Mouse (Mus musculus) forebrain, postnatal 0 days (tissue): Measurements from ENCODE around the gene Gucy2g. TPM values are rescaled to one million over a fixed set of nuclear protein-coding genes. Genes with fewer than 3 reads are reported as not detected.
"Not testable (repeated sequence)": the region's sequence is repeated elsewhere in the genome, so short reads cannot be mapped to it uniquely, and the experiment has no call there.

Source experiments
- ATAC-seq: fragments of 200-750 bp; cut with Nextera tagmentation; 2 replicates; pipeline ENCODE4 v1.8.0; 2017; ENCODE audit warnings: mild to moderate bottlenecking, moderate library complexity
- DNase-seq: peaks from one replicate; pipeline ENCODE4 v3.0.0-alpha.2; 2015
- H3K27ac ChIP-seq: fragments of 300-500 bp; sonication (generic); 2 replicates; pipeline ENCODE4 v1.5.1; 2014; ENCODE audit warnings: low read depth, mild to moderate bottlenecking, antibody characterized with exemption, low read length, moderate library complexity, mixed read lengths
- H3K27me3 ChIP-seq: fragments of 300-500 bp; sonication (generic); 2 replicates; pipeline ENCODE4 v1.6.1; 2014; ENCODE audit warnings: mild to moderate bottlenecking, low read length, mixed read lengths; ENCODE audit not compliant: insufficient read depth
- H3K36me3 ChIP-seq: fragments of 300-500 bp; sonication (generic); 2 replicates; pipeline ENCODE4 v1.6.1; 2014; ENCODE audit warnings: mild to moderate bottlenecking, moderate library complexity; ENCODE audit not compliant: insufficient read depth
- H3K4me1 ChIP-seq: fragments of 300-500 bp; sonication (generic); 2 replicates; pipeline ENCODE4 v1.6.1; 2014; ENCODE audit warnings: antibody characterized with exemption; ENCODE audit not compliant: insufficient read depth
- H3K4me2 ChIP-seq: fragments of 300-500 bp; sonication (generic); 2 replicates; pipeline ENCODE4 v1.6.1; 2014; ENCODE audit warnings: low read depth, mild to moderate bottlenecking, moderate library complexity
- H3K4me3 ChIP-seq: fragments of 300-500 bp; sonication (generic); 2 replicates; pipeline ENCODE4 v1.5.1; 2014; ENCODE audit warnings: low read depth, low read length, mixed read lengths
- H3K9ac ChIP-seq: fragments of 300-500 bp; sonication (generic); 2 replicates; pipeline ENCODE4 v1.6.1; 2014; ENCODE audit warnings: mild to moderate bottlenecking
- H3K9me3 ChIP-seq: fragments of 300-500 bp; sonication (generic); 2 replicates; pipeline ENCODE4 v1.6.1; 2016; ENCODE audit warnings: low read length
- CTCF ChIP-seq: sonication (generic); IDR thresholded peaks from 2 replicates; pipeline ENCODE4 v1.5.1; 2016; ENCODE audit warnings: antibody characterized with exemption, control low read depth, low read depth
- WGBS: fragments of 180-500 bp; shearing (Covaris S2); extraction: QIAGEN DNeasy Blood & Tissue Kit; methylation state at CpG from one replicate; pipeline ENCODE4 v1.1.7; 2014; 5-methylcytosine and 5-hydroxymethylcytosine counted together
- polyA plus RNA-seq: library from polyadenylated mRNA; unstranded; fragments of >200 nt; fragmentation: Nextera tagmentation; extraction: Ambion mirVana; gene quantifications from 2 replicates; pipeline ENCODE4 v1.2.1, GENCODE M21; 2015
- total RNA-seq: library from RNA; depleted of rRNA; stranded (reverse); fragments of >200 nt; gene quantifications from 2 replicates; pipeline ENCODE4 v1.2.3, GENCODE M21; 2014

Gucy2g gene
- total and polyA plus RNA-seq, 2 experiments from 2014 or later, result 0.14 to 0.22 TPM

DNA sequence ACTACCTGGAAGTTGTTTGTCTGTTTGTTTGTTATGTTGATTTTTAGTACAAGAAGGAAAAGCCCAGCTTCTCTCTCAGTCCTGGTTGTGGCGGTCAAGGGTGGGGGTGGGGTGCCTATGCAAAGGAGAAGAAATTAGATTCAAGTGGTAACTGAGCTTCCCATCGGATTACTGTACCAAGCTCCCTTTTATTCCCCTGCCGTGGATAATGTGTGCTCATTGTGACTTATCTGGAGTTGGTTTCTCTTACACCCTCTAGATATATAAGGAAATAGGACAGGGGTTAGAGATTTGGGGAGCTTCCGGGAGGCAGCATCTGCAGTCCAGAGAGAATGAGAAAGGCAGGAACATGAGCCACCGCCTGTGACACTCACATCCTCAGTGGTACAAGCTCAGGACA lies 60.6 kb downstream of the Gucy2g start, which contains the start of gene Tectb:
Tectb (plus strand) TSS at position 301 of the 400 bp plus-strand sequence.
- no peak for DNase-seq
- no peak within 1 kb of the TSS for H3K4me2 ChIP-seq
- 77% methylated on average over 5 of the region's 5 CpGs for WGBS
- ATAC-seq, result no peak
- no peak within 1 kb of the TSS for H3K4me3 ChIP-seq
- no peaks in the 10 kb centered on the region for H3K36me3 ChIP-seq
- no peaks in the 10 kb centered on the region for H3K27me3 ChIP-seq
- TF ChIP-seq CTCF, result no peak
- H3K4me1 ChIP-seq, result no peaks in the 10 kb centered on the region; the same call in 1 of the 2 replicates
- H3K9ac ChIP-seq, result no peak within 1 kb of the TSS
- H3K27ac ChIP-seq, result no peak within 1 kb of the TSS
- H3K9me3 ChIP-seq, result no peaks in the 10 kb centered on the region

DNA sequence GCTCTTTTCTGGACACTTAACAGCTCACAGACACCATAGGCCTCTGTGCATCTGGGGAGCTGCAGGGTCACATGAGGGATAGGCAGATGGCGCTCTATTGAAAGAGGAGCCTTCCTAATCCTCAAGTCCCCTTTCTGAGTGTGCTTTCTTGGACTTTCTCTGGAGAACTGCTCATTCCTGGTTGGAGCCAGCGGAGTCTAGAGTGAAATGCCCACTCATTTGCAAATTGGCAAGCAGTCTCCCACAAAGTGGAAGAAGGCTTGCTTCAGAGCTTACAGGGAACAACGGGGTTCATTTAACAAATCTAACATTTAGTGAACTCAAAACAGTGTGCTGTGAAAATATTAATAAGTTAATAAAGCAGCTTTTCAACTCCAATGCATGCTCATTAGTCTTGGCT lies 63.9 kb downstream of the Gucy2g start:
- no peak overlapping the region for H3K4me2 ChIP-seq
- H3K27ac ChIP-seq, result no peak overlapping the region
- no peaks in the 10 kb centered on the region for H3K27me3 ChIP-seq
- no peak for TF ChIP-seq CTCF
- no peak overlapping the region for H3K4me3 ChIP-seq
- no peaks in the 10 kb centered on the region; the same call in 1 of the 2 replicates for H3K4me1 ChIP-seq
- no peak overlapping the region for H3K9ac ChIP-seq
- ATAC-seq, result no peak
- 68% methylated on average over 3 of the region's 3 CpGs for WGBS
- no peaks in the 10 kb centered on the region for H3K9me3 ChIP-seq
- H3K36me3 ChIP-seq, result no peaks in the 10 kb centered on the region
- DNase-seq, result no peak

DNA sequence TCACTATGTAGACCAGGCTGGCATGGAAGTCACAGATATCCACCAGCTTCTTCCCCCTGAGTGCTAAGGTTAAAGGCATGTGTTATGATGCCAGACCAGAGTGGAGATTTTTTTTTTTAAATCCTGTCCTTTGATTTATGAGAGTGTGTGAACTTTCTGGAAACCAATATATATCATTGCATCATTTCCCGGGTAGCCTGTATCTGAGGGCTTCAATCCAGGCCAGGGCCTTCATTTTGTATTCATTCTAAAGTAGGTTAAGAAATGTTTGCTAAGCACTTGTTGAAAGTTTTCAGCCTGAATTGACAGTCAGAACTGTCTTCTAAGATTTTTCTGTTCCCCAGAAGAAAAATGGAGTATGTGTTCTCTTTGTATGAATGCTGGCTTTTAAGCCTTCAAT lies 69.5 kb downstream of the Gucy2g start:
- no peak overlapping the region for H3K9ac ChIP-seq
- no peaks in the 10 kb centered on the region for H3K4me1 ChIP-seq
- no peak for TF ChIP-seq CTCF
- no peak overlapping the region for H3K27ac ChIP-seq
- no peaks in the 10 kb centered on the region for H3K36me3 ChIP-seq
- DNase-seq (no peak), ATAC-seq (no peak)
- H3K9me3 ChIP-seq, result no peaks in the 10 kb centered on the region
- no peak overlapping the region for H3K4me3 ChIP-seq
- no peaks in the 10 kb centered on the region for H3K27me3 ChIP-seq
- no peak overlapping the region for H3K4me2 ChIP-seq
- 76% methylated on average over 1 of the region's 1 CpGs for whole genome bisulfite sequencing

DNA sequence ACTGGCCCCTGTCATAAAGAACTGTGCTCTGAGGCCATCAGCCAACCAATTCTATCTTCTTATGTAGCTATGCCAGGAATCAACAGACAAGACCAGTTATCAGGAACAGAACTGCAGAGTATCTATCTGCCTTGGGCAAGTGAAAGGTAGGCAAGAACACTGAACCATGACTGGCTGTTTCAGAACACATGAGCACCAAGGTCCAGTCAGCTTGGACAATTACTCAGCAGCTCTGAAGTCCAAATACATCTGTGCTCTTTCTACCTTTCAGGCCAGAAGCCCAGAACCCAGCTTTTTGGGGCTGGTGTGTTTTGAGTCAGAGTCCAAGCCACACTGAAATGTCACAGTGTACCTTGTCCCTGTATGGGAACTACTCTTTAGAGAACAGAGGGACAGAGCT lies 70.6 kb downstream of the Gucy2g start:
- Histone ChIP-seq H3K4me3 (no peak overlapping the region), H3K9ac (no peak overlapping the region), H3K4me1 (no peaks in the 10 kb centered on the region), H3K9me3 (no peaks in the 10 kb centered on the region), H3K27me3 (no peaks in the 10 kb centered on the region), H3K4me2 (no peak overlapping the region), H3K27ac (no peak overlapping the region), H3K36me3 (no peaks in the 10 kb centered on the region)
- ATAC-seq, result no peak
- no peak for TF ChIP-seq CTCF
- DNase-seq, result no peak

DNA sequence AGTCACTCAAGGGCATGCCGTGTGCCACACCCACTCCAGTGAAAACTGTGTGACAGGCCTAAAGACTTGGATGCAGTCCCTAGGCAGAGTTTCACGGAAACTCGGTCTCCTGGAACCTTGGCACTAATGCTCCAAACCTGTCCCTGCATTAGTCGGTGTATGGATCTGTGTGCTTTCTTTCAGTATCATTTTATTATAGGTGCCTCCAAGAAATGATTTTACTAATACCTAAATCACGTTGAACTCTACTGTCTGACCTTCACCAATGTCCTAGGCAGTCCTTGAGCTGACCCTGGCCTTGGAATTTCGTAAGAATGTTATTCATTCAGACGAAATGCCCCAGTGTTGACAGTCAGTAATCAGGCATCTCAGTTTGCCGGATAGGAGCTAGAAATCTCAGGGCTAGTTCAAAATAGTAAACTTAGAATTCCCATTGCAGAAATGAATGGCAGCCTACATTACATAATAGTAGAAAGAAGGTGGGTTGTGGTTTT lies 71.8 kb downstream of the Gucy2g start:
- ATAC-seq, H3K4me2 ChIP-seq, H3K4me1 ChIP-seq, H3K27ac ChIP-seq, H3K9ac ChIP-seq, H3K9me3 ChIP-seq, H3K36me3 ChIP-seq, H3K4me3 ChIP-seq, H3K27me3 ChIP-seq, DNase-seq: not testable (repeated sequence)
- WGBS, result 93% methylated on average over 8 of the region's 8 CpGs

DNA sequence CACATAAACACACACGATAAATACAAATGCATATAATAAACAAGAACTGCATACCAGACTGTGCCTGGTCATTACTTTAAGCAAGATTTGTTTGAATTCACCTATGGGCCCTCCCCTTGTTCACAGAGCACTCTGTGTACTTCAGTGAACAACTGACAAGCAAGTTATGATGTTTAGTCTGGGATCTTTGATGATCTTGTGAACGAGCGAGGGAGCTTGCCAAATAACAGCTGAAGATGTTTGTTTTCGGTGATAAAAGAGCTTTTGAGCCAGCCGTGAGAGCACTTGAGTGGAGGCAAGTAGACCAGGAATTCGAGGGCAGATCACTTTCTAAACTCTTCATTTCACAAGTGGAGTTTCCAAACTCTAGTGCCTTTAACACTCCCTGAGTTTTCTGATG lies 72.7 kb downstream of the Gucy2g start:
- WGBS, result 72% methylated on average over 6 of the region's 6 CpGs
- Histone ChIP-seq H3K9me3 (no peaks in the 10 kb centered on the region), H3K4me3 (no peak overlapping the region), H3K9ac (no peak overlapping the region), H3K27me3 (no peaks in the 10 kb centered on the region), H3K4me1 (no peaks in the 10 kb centered on the region), H3K27ac (no peak overlapping the region), H3K36me3 (no peaks in the 10 kb centered on the region), H3K4me2 (no peak overlapping the region)
- DNase-seq (no peak), ATAC-seq (no peak)
- TF ChIP-seq CTCF, result no peak

DNA sequence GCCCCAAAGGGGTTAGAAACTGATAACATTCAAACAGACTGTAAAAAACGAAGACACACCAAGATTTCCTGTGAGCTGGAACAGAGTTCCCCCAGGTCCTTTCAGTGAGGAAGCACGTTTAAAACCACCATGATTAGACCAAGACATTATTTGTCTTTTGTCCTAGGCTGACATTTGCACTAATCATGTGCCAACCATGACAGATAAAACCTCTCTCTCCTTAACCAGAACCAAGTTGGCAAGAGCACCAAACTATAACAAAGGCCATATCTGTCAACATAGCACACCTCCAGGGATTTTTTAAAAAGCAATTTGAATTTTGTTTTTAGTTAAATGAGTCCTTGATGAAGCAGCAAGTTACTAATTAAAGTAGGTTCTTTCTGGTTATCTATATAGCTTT lies 73.3 kb downstream of the Gucy2g start:
- Histone ChIP-seq H3K4me3 (no peak overlapping the region), H3K4me1 (no peaks in the 10 kb centered on the region), H3K9ac (no peak overlapping the region), H3K36me3 (no peaks in the 10 kb centered on the region), H3K27ac (no peak overlapping the region), H3K27me3 (no peaks in the 10 kb centered on the region), H3K4me2 (no peak overlapping the region), H3K9me3 (no peaks in the 10 kb centered on the region)
- WGBS, result 66% methylated on average over 2 of the region's 2 CpGs
- ATAC-seq, result no peak
- DNase-seq, result no peak
- TF ChIP-seq CTCF, result no peak

DNA sequence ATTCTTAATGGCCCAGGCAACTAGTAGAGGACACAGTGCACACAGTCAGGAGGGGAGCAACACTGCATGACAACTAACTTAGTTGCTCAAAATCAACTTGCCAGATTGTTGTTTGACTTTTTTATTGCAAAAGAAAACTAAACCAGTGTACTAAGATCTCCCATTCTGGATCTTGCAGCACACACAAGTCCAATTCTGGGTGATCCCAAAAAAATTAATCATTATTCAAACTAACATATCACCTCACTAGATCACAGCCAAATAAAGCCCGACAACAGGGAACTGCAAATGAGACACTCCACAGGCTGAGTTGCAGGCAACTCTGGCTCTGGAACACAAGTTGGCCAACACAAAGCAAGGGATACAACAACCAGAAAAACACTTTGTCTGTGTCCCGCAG lies 74.3 kb downstream of the Gucy2g start:
- Histone ChIP-seq H3K4me3 (no peak overlapping the region), H3K9me3 (no peaks in the 10 kb centered on the region), H3K27ac (no peak overlapping the region), H3K4me2 (no peak overlapping the region), H3K27me3 (no peaks in the 10 kb centered on the region), H3K36me3 (no peaks in the 10 kb centered on the region), H3K9ac (no peak overlapping the region), H3K4me1 (no peaks in the 10 kb centered on the region)
- TF ChIP-seq CTCF, result no peak
- no peak for DNase-seq
- 88% methylated on average over 2 of the region's 2 CpGs for WGBS
- no peak for ATAC-seq
